Mouse (Mus musculus) T-helper 17 cell (primary cell): ENCODE results near the gene Fgf3.

Source experiments
- in situ Hi-C, 2 experiments: fragments of 300-600 bp; cut with MboI, MseI; formaldehyde crosslinking; loops; 1 replicate in 1 of 2; 2 replicates in 1 of 2; pipeline ENCODE4 v1.15.1; 2025; ENCODE audit warnings: high pct_unique_total_duplicates in 2 of 2

Fgf3 gene

DNA sequence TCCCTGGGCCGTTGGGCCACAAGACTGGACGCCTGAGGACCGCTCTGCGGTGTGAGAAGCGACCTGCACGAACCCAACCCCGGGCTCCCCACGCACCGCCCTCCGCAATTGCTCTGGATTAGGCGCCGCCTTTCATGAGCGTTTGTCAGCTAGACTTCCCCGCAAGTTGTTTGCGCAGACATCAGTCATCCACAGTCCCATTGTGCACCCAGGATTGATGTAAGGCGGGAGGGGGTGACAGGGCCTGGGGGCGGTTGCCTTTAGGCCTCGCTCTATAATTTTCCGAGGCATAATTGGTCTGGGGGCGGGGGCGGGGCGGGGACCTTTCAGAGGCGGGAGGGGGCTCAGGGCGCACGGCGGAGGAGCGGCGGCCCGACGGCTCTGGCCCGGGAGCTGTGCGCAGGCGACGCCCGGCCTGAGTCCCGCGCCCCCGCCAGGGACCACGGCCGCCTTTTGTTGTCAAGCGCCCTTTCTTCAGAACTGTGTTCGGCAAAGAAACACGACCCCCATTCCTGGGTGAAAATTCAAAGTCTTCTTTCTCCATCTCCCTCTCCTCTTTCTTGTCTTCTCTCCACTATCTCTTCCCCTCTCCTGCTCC, at the start of gene Fgf3:
Fgf3 (plus strand) TSS at position 193 of the 598 bp plus-strand sequence.
- in situ Hi-C loops = no loop called here

DNA sequence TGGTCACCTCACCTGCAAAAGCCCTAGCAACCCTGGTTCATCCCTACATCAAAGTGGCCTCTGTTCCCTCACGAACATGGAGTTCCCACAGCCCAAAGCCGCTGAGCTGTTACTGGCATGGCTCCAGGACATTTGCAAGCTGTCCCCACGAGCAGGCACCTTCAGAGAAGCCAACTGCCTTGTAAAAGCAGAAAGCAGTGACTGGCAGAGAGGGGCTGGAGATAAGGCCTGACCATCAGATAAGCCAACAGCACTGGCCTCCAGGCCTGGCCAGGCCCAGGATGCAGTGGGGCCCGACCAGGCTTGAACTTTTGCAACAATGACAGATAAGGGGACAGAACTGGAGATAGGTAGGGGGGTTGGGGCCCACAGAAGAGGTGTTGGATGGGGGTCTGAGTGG, 49.3 kb upstream of the Fgf3 start:
- in situ Hi-C loops = loop anchor here (5.0 kb wide), 2 partner anchors 104 to 191 kb away; no protein-coding TSS in a partner anchor

DNA sequence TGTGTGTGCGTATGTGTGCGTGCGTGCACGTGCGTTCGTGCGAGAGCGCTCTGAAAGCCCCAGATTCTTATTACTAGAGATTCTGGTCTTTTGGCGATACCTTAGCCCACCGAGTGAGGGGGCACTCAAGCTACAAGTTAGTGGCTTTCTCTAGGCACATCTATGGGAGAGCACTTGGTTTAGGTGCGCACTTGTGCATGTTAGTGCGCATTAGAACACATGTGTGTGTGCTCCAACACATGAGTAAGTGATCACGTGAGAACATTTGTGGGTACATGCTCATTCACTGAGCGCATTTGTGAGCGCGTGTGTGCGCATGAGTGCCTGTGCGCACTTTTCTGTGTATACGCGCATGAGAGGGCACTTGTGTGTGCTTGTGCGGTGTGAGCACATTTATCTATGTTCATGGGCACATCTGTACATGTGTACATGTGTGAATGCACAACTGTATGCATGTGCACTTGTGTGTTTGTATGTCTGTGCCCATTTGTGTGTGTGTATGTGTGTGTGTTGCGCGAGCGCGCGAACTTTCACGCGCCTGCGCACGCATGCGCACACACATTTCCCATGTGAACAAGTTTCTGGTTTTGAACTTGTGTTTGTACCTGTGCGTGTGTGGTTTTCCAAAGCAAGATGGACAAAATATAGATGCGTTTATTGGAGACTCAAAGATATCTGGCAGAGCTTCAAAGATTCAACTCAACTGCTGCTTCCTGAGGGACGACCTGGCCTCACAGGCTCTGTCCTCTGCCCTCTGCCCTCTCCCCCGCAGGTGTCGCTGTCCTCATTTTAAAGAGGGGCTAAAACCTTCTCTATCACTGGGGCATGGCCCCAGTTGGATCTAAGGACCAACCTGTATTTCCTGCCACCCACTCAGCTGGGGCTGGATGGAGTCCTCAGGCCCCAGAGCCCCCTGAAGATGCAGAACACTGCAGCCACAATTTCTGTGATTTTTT, 48.0 kb upstream of the Fgf3 start:
- in situ Hi-C loops = loop anchor here (5.0 kb wide), 2 partner anchors 102 to 193 kb away; no protein-coding TSS in a partner anchor

DNA sequence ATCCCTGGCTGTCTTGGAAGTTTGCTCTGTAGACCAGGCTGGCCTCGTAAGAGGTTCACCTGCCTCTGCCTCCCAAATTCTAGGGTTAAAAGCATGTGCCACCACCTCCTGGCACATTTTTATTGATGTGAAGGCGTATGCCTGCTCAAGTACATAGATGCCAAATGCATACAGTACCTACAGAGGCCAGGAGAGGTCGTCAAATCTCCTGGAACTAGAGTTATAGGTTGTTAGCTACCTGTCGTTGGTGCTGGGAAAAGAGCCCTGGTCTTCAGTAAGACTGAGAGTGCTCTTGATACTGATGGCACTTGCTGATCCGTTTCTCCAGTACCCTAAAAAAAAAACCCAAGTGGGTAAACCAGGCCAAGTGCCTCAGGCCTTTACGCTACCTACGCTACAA, 46.5 kb upstream of the Fgf3 start:
- in situ Hi-C loops = no loop called here

DNA sequence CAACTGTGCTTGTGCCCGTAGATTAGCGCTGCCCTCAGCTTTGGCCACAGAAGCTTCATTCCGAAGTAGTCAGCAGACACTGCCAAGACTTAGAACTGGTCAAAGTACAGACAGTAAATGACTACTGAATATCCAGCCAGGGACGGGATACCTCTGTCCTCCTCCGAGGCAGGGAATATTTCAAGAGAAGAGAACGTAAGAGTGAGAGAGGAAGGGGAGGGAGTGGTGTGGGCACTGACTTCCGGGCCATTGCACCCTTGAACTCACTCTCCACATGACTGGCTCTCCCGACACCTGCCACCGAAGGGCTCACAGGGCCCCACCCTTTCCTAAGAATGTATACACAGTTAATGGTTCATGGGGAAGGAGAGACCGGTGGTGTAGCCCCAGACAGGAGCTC, 44.6 kb upstream of the Fgf3 start:
- in situ Hi-C loops = no loop called here

DNA sequence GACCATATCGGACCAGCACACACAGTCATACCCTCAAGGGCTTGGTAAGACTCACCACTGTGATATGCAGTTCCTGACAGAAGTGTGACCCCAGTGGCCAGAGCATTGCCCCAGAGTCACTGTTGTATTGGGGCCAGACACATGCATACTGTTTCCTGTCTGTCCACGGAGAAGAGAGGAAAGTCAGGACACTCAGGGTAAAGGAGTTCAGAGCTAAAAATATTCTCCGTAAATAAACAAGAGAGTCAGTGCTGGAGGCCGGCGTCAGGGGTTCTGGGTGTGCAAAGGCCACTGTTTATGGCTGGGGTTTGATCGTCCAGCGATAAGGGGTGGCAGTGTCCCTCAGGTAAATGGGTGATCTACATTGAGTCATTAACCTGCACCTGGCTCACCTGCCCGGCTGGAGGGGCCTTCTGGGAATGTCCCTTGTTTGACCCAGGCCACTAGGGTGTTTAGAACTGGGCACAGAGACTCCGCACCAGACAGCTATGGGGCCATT, 41.9 kb upstream of the Fgf3 start:
- in situ Hi-C loops = no loop called here

DNA sequence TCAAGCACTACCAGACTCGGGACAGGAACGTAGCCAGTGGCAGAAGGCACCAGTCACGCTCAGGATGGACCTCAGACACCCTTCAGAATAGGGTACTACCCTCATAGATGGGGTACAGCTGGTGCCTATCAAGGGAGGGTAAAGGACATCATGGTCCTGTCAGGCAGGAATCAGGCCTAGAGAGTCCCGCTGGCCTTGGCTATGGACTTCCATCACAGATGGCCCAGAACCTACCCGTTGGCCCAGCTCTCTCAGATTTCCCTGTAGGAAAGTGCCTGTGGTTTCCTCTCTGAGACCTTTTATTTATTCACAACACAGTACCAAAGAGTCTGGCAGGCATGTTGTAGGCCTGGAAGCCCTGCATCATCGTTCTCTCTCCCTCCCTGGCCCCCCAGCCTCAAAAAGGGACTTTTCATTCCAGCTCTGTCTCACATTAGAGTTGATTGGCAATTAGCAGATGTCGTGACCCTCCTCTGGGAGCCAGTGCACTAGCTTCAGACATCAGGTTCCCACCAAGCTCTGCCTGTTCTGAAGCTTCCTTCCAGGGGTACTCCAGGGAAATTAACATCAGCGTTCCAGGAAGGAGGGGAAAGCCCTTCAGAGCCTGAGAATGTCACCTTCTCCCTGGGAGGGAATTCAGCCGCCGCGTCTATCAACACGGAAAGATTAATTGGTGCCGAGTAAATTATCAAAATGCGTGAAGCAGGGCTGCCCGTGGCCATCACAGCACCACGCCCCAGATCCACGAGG, 40.7 kb upstream of the Fgf3 start:
- in situ Hi-C loops = no loop called here

DNA sequence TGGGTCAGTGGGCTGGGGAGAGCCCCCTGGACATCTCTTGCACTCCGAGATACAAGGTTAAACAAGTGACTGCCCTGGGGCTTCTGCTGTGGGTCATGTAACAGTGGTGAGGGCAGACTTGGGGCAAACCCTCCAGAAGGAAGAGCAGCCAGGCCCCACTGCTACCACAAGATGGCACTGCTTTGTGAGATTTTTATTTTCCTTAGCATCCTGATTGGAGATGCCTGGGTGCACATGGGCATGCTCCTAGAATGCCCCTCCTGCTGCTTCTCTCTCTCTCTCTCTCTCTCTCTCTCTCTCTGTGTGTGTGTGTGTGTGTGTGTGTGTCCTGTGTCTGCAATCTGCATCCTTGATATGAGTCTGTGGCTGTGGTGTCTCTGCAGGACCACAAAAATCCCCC, 39.4 kb upstream of the Fgf3 start:
- in situ Hi-C loops = no loop called here

DNA sequence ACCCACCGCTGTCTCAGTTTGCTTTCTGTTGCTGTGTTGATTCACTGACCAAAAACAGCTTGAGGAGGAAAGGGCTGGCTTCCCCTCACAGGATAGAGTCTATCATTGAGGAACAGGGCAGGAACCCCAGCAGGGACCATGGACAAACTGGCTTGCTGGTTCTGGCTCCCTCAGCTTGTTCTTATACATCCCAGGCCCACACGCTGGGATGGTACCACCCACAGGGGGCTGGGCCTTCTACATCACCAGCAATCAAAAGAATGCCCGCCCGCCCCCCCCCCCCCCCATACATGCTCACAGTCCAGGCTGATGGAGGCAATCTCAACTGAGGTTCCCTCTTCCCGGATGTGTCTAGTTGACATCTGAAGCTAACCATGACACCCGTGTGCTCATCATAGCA, 30.8 kb upstream of the Fgf3 start:
- in situ Hi-C loops = no loop called here

DNA sequence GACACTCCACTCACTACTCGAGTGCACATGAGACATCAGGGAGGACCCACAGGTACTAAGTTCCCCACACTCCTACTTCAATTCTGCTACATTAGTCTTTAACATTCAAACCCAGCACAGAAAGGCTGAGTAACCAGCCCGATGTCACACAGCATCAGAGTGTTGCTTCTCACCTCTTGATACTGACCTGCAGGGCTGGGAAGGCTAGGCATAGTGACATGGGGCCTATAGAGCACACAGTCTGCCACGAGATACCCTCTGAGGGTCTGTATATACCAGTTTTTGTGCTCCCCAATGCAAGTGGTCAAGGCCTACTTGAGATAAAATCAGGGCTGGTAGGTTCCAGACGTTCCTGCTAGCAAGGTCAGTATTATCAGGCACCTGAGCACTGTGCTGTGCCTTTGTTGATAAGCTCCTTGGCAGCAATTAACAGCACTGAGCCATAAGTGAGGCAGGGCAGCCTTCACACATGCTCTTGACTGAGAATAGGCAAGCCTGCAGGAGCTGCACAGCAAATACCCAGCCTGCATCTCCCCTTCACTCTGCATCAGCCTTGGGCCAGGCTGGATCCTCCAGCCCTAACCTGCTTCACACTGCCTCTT, 29.8 kb upstream of the Fgf3 start:
- in situ Hi-C loops = no loop called here

DNA sequence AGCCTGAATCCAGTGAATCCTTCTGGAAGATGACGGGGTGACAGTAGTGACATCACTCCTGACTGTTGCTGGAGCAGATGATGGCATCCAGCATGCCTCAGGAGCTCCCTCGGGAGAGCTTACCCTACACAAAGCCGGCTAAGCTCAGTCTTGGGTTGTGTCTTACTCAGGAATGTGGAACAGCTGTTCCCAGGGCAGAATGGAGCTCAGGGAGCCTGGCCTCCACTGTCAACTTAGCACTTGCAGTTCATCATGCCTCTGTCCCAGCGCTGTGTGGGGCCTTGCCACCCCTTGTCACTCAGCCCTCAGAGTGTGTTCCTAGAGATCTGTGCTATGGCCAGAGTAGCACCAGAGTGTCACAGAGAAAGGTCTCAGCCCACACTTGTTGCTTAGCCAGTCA, 26.4 kb upstream of the Fgf3 start:
- in situ Hi-C loops = no loop called here

DNA sequence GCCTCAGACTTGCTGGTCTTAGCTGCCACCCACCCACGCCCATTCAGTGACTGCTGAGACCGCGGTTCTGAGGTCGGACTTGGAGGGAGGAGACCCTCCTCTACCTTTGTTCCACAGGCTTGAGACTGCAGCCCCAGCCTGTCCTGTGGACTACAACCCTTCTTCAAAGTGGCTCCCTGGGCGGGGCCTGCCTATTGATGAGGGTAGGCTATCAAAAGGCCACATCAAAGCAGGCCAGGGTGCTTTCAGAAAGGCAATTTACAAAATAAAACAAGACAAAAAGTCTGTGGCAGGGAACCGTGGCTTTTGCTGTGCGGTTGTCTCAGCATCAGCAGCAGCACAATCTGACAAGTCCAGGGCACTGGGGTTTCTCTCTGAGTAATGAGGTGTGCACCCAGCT, 16.0 kb upstream of the Fgf3 start:
- in situ Hi-C loops = no loop called here

DNA sequence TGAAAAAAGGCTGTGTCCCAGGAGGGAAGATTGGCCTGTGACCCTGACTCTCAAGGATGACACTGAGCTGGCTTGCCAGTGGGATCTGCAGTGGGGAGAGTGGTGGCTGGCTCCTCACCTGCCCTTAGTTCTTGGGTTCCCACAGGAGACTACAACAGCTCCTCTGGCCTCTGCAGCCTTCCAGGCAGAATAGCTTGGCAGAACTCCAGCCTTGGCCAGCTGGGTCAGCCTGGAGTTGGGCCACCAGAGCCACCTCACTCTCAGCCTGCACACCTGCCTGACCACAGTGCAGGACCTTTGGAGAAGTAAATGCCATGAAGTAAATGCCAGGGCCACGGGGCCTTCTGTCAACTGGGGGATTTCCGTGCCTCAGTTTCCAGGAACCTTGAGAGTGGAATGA, 13.9 kb upstream of the Fgf3 start:
- in situ Hi-C loops = no loop called here

DNA sequence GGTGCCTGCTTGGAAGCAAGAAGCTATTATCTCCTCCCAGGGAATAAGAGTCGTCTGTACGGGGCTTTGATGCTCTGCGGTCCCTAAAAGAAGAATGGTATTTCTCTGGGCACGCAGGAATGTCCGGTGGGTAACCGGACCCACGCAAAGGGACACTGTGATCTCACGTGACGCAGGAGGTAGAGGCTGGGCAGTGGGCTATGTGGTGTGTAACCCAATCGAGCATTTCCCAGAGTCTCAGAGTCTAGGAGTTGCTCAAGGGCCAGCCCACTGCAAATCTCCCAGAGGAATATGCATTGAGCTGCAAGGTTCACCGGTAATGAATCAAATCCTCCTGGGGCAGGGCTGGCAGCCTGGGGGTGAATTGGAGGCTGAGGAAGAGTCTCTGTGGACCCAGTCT, 9.5 kb upstream of the Fgf3 start:
- in situ Hi-C loops = no loop called here

DNA sequence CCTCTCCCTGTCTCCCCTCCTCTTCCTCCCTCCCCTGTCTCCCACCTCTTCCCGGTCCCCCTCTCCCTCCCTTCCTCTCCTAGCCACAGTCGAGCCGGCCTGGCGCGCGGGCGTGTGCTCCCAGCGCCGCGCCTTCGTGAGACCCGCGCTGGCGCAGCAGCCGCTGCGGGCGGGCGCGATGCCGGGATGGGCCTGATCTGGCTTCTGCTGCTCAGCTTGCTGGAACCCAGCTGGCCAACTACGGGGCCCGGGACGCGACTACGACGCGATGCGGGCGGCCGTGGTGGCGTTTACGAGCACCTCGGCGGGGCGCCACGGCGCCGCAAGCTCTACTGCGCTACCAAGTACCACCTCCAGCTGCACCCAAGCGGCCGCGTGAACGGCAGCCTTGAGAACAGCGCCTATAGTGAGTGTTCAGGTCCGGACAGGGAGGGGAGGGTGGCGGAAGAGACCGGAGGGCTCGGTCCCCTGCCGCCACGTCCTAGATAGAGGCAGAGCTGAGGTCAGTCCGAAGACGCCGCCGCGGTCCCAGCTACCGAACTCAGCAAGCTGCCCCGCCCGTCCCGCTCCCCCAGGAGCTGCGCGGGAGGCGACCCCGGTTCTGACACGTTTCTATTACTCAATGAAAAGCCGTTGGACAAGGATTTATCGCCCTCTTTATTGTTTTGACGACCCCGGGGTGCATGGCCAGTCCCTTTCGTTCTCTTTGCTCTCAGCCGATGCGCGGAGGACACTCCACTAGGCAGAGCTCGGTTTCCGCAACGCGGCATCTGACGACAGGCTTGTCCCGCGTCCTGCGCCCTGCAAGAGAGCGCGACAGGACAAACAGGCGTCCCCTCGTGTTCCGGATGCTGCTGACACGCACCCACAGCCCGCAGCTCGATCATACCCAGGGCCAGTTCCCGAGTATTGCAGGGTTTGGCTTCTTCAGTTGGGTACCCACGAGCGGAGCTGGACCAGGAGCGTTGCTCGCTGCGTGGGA, 930 bp downstream of the Fgf3 start:
- in situ Hi-C loops = no loop called here

DNA sequence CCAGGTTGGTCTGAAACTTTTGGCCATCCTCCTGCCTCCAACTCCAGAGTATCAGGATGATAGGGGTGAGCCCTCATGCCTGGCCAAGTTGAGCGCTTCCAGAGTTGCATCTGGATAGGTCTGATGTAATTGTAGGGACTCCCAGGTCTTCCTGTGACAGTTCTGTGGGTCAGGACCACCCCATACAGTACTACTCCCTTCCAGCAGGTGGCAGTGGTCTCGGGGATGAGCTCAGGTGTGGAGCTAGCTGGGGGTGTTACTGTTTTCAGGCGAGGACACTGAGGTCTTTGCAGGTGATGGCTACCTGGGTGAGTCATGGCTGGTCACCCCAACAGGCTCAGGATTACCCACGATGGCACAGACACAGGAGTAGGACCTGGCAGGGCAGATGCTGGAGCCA, 8.3 kb downstream of the Fgf3 start:
- in situ Hi-C loops = no loop called here

DNA sequence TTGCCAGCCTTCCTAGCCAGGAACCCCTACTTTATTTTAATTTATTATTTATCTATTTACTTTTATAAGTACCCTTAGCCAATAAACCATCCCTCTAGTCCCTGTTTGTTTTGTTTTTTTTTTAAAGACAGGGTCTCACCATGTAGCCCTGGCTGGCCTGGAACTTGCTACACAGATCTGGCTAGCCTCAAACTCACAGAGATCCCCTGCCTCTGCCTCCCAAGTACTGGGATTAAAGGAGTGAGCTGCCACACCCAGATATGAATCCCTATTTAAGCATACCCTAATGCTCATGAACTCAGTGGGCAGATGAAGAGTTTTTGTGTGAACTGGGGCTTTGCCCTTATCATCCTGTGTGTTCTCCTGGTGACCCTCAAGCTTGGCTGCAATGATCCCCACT, 9.2 kb downstream of the Fgf3 start, which contains the start of gene Fgf4:
Fgf4 (plus strand) TSS at position 301 of the 400 bp plus-strand sequence.
- in situ Hi-C loops = no loop called here

DNA sequence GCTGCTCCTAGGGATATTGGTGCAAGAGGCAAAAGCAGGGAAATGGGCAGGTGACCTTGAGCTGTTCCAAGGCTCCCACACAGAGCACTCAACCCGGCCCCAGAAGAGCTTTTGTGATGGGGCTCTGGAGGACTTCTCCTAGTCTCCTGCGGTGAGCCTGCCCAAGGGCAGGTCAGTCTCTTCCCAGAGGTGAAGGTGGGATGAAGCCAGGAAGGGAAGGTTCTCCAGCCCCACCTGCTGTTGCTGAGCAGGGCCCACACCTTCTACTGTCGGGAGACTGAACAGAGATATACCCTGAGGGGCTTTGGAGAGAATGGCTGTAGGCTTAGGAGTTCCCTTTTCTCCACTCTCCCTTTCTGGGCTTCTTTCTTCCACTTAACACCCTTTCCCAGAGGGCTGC, 13.4 kb downstream of the Fgf3 start:
- in situ Hi-C loops = no loop called here

DNA sequence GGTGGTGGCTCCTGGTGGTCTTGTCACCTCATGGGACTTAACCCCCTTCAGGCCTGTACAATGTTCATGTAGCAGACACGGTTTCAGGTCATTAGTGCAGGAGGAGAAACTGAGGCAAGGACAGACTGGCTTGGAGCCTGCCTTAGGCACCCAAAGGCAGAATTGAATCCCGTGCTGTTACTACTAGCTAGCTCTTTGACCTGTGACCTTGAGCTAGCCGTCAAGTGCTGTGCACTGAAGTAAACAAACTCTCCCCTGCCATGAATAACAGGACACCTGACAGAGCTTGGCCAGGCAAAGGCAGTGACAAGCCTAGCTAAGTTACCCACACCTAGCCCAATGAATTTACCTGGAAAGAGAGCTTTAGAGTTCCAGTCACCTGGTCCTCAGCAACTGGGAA, 17.1 kb downstream of the Fgf3 start:
- in situ Hi-C loops = no loop called here

DNA sequence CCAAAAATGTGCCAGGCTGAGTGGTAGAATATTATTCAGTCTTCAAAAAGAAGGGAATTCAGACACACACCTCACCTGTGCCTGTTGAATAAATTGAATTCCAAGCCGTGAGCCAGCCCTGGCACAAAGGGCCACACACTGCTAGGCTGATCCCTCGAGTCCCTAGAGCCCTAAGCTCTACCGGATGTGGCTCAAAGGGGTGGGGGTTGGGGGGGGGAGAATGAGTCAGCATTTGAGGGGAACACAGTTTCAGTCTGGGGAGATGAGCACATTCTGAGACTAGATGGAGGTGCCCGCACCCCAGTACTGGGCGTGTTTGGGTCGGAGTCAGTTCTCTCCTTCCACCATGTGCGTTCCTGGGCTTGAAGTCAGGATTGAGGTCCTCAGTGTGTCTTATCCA, 19.3 kb downstream of the Fgf3 start:
- in situ Hi-C loops = no loop called here
